In the genomic region with DNA sequence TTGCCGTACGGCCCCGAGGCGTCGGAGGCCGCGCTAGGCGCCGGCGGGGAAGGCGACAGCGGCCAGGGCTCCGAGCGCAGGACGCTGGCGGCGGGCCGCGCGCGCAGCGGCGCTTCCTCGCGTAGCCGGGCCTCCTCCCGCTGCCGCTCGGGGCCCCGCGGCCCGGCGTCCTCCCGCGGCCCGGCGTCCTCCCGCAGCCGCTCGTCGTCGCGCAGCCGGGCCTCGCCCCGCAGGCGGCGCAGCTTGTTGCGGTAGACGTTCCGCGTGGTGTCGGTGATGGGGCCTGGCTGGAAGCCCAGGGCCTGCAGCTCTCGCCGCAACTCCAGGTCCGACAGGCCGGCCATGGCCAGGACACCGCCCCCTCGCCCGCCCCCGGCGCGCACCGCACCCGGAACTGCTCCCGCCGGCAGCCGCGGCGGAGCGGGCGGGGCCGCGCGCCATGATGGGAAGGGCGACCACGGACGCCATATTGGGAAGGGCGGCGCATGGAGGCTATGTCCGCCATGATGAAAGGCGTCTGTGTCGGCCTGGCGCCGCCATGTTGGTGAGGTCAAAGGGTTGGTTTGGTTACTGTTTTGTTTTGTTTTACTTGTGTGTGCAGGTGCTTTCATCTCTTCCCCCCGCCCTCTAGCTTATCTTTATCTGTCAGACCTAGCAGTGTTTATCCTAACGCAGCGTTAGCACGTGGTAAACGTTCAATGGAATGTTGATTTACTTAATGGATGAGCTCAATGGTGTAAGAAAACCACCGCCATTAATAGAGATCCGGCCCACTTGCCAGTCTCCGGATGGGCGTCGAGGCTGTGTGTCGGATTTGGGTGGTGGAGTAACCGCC, we compare ENCODE assay signal across 8 mouse cellular contexts. TPM values are rescaled to one million over a fixed set of nuclear protein-coding genes. Genes with fewer than 3 reads are reported as not detected.
A peak's percentile ranks its signal among the peaks of the same experiment; 100 is the strongest.
DNase-seq lines count a peak whose midpoint lies in the region; ATAC-seq and TF ChIP-seq lines count a peak whose summit lies in the region.

A gene (minus strand): TSS at position 395 of the 835 bp plus-strand sequence.

- no peak for TF ChIP-seq CTCF in Patski (IDR thresholded peaks at IDR 0.05)

- peak within 1 kb of the TSS; percentile 92 for H3K4me2 ChIP-seq in hindbrain, embryonic 13.5 days

- in situ Hi-C loops in Patski (cut with MboI; ENCODE audit: low pct_unique_long_range_greater_than_20kb): no loop called here

- H3K9ac ChIP-seq in hindbrain, embryonic 13.5 days: peak within 1 kb of the TSS; percentile 99

- peak; percentile 63 for DNase-seq in Patski (ENCODE audit: low read depth, low spot score)
- peak; percentile 97 to 98 for DNase-seq in cerebellum, postnatal 14 days
- peak; percentile 90 for DNase-seq in frontal cortex, postnatal 14 days (ENCODE audit: low spot score in 2 of 2)
- DNase-seq in layer of hippocampus, postnatal 36 days: peak; percentile 94 to 96
- peak; percentile 98 for DNase-seq in lung, postnatal 36 days
- DNase-seq in retina, postnatal 1 day: peak; percentile 96
- peak; percentile 92 to 94 for DNase-seq in urinary bladder, adult 18-20 months (ENCODE audit: low spot score in 2 of 2)

- H3K36me3 ChIP-seq in hindbrain, embryonic 13.5 days: peaks cover 26% of the 10 kb centered on the region

- H3K4me3 ChIP-seq in hindbrain, embryonic 13.5 days: peak within 1 kb of the TSS; percentile 93

- peak; percentile 55 for ATAC-seq in Patski
- peak; percentile 89 for ATAC-seq in hindbrain, embryonic 13.5 days (ENCODE audit: low FRiP score)

- 4% methylated on average over 72 of the region's 97 CpGs for WGBS in hindbrain, embryonic 13.5 days

- H3K27me3 ChIP-seq in Patski: no peaks in the 10 kb centered on the region
- H3K27me3 ChIP-seq in hindbrain, embryonic 13.5 days: no peaks in the 10 kb centered on the region

- H3K4me1 ChIP-seq in hindbrain, embryonic 13.5 days (replicated peaks): peaks cover 68% of the 10 kb centered on the region

- CTCF ChIA-PET in Patski (lab: Charles Lee): interaction anchor here (1.0 to 1.7 kb wide), 2 partner anchors 58 to 323 kb away, joined by 3 to 4 read pairs; no protein-coding TSS in a partner anchor

- H3K27ac ChIP-seq in hindbrain, embryonic 13.5 days: peak within 1 kb of the TSS; percentile 98

- H3K9me3 ChIP-seq in hindbrain, embryonic 13.5 days: no peaks in the 10 kb centered on the region

- POLR2A ChIA-PET in Patski (lab: Charles Lee): no interaction called here

RNA-seq across cellular contexts. Expression of the gene that starts here (rescaled TPM):
- polyA plus RNA-seq in Patski (2021): 104 TPM
- polyA plus RNA-seq in hindbrain, embryonic 13.5 days (2015; fragmentation: Nextera tagmentation; extraction: Ambion mirVana): 19.0 and 19.9 TPM in 2 replicates
- total RNA-seq in layer of hippocampus, postnatal 36 days (2021): 10 to 100 TPM; 44.5 to 46.8 TPM

Comparison
In these comparisons a context has a peak if more than half of its experiments do, and no peak if none do; other contexts are left out.
1. Peak in every context shown above with its lines: DNase-seq, ATAC-seq, H3K4me3 ChIP-seq and H3K27ac ChIP-seq.